Mouse (Mus musculus) cerebellum, adult 2 months (tissue): ENCODE measurements at regions not wholly inside any gene's neighbourhood (a gene's known extent, or its start where the extent isn't known, plus 50 kb on each side); places are given as distances from the start of the nearest gene placed in this dataset.

Experiments
- CTCF ChIP-seq: fragments of 200-500 bp; IDR thresholded peaks from 2 replicates; pipeline ENCODE4 v1.5.1; 2011; ENCODE audit warnings: low read depth, mild to moderate bottlenecking, control low read depth, low read length, moderate library complexity, borderline replicate concordance; ENCODE audit not compliant: insufficient read depth
- POLR2A ChIP-seq: fragments of 200-500 bp; IDR thresholded peaks from 2 replicates; pipeline ENCODE4 v1.6.1; 2011; ENCODE audit warnings: low read length, control low read depth, borderline replicate concordance; ENCODE audit not compliant: insufficient read depth

DNA sequence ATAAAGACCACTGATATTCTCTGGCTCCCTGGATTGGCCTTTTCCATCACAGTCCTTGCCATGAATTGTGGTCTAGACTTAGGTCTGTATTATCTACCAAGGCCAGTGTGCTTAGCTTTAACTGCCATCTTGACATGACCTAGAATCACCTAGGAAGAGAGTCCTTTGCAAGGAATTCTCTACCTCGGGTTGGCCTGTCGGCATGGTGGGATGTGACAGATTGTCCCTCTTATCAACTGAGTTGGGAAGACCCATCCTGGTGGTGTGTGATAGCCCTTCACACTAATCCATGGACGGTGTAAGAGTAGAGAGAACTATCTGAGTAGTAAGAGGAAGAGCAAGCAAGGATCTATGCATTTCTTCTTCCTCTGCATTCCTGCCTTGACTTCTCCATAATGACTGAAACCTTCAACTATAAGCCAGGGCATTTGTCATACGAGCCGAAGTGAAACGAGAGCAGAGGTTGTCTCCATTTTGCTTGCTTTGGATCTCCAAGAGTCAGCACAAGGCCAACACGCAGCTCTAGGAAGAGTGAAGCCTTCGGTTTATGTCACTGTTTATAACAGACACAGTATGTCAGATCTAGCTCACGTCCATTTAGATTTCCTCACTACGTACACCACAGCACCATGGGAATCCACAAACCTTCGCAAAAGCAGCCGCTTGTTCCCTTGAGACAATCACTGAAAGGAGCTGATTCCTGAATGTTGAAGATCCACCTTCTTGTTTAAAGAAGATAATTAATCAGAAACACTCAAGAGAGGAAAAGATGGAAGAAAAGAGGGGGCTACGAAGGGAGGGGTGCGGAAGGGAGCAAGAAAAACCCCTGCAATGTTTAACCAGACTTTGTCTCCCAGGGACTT, 190.9 kb upstream of the Rgma start:
- TF ChIP-seq CTCF (no peak), POLR2A (no peak)
